Mouse (Mus musculus) heart, postnatal 10 days (tissue): Measurements from ENCODE around the gene Edn1. TPM values are rescaled to one million over a fixed set of nuclear protein-coding genes. Genes with fewer than 3 reads are reported as not detected.

Experiments used
- DNase-seq, 2 experiments: peaks; one replicate each; pipeline ENCODE4 v3.0.0; 2021
- intact Hi-C: fragments of 180-260 bp; cut with DNase I; formaldehyde crosslinking; loops from one replicate; pipeline ENCODE4 v1.15.1; 2025
- total RNA-seq, 2 experiments: library from RNA; stranded (reverse); gene quantifications; 2 replicates each; pipeline ENCODE4 v1.2.3; 2021

Edn1 gene
- 1 to 10 TPM; 7.4 to 8.4 TPM for total RNA-seq

- DNase-seq = peak; percentile 78 to 84
- intact Hi-C loops = loop anchor here (2.0 to 5.0 kb wide), 5 partner anchors 42 to 658 kb away; no protein-coding TSS in a partner anchor
Observed at GRCm38 (mm10) chr13:42301161-42301721, at the start of gene Edn1. Edn1 (plus strand) TSS chr13:42301476.

DNA sequence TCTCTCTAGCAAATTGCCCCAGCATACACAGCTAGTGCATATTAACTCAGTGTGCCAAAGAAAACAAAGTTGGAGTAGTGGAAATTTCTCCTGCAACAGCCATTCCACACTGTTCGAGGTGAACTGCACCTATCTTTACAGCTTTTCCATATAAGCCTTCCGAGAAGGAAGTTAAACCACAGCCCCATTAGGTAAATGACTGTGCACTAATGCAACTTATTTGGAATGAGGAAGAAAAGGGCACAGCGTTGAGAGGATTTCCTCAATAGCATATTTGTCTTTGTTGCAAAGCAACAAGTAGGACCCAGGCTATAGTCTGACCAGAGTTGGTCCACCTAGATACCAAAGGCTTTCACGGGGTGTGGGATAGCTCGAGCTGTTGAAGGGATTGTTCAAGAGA lies 47.5 kb upstream of the Edn1 start:
- no peak for DNase-seq

DNA sequence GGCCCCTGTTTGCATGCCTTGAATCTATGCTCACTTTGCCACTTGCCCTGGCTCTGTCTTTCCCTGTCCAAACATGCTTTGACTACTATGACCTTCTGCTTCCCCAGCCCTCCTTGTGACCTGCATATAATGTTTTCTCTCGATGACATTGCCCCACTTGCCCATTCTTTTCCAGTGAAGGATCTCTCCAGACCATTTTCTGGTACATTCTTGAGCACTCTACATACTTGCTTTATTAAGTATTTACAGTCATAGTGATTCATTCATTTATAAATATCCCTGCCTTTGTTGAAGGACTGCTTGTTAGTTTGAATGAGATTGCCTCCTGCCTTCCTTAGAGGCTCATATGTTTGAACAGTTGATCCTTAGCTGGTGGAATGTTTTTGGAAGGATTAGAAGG lies 46.2 kb upstream of the Edn1 start:
- intact Hi-C loops = no loop called here
- no peak for DNase-seq

More for the DNA sequence above, 47.5 kb upstream of the Edn1 start:
- intact Hi-C loops = no loop called here

DNA sequence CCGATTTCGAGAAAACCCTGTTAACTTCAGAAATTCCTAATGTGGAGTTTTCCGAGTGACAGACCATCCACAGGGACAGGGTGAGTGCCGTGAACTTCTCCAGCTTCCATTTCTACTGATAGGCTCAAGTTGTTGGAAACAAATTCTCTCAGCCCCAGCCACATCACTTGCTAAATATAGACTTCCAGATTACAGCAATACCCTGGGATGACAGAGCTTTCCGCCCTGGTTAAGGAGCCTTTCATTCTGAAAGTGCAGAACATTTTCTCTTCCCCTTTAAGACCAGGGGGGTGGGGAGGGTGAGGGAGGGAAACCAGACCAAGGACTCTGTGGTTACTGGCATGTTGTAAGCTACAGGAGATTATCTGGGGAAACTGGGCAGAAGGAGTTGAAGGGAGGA lies 42.9 kb upstream of the Edn1 start:
- peak; percentile 78 to 82 for DNase-seq

DNA sequence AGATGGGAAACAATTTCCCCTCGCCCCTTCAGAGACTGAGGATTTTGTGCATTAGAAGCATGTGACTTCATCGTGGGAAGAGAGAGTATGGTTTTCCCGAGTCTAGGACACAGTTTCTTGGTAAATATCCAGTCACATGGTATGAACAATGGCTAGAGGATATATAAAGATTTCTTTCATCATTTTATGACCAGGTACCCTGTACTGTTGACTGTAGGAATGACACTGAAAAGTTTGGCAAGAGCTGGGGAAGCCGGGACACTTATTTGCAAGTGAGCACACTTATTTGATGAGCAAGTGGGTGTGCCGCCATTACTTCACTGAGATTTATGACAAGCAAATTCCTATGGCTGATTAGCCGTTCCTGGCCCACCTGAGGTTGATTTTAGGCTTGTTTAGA lies 40.6 kb upstream of the Edn1 start:
- intact Hi-C loops = no loop called here

More for the DNA sequence above, 42.9 kb upstream of the Edn1 start:
- intact Hi-C loops = loop anchor here (2.0 kb wide), 1 partner anchor 42 kb away; the partner anchor contains the start of gene Edn1

GRCm38 (mm10) chr13:42270051-42270450 lies 31.2 kb upstream of the Edn1 start:
- no peak for DNase-seq
- intact Hi-C loops = no loop called here

More for the DNA sequence above, 40.6 kb upstream of the Edn1 start:
- DNase-seq = no peak

DNA sequence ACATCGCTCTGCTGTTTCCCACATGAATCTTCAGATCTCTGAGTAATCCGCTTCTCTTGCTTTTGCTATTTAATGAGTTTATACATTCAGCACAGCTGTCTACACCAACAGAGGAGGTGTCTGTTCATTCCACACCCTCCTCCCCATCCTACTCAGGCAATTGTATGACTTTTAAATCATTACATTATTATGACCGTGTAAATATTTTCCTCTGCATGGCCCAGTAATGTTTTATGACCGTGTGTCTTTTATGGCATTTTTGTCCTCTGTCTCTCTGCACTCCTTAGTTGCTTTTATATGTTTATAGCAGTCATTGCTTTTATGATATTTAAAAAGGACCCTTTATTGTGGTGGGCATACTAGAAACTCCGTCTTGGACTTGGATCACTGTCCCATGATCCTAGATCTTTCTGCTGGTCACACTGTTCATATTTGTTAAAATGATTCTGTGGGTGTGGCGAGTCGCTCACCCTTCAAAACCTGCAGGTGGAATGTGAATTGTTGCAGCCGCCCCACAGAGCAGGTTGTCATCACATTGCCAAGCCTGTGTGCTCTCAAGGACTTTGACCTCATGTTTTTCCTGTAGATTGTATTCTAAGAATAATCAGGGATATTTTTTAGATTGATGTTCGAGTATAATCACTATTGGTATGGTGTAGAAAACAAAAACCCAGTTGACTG lies 24.4 kb upstream of the Edn1 start:
- intact Hi-C loops = no loop called here

GRCm38 (mm10) chr13:42277751-42278150 lies 23.5 kb upstream of the Edn1 start:
- DNase-seq = no peak
- intact Hi-C loops = no loop called here

More for the DNA sequence above, 24.4 kb upstream of the Edn1 start:
- DNase-seq = peak in 1 of 2 experiments; percentile 39

DNA sequence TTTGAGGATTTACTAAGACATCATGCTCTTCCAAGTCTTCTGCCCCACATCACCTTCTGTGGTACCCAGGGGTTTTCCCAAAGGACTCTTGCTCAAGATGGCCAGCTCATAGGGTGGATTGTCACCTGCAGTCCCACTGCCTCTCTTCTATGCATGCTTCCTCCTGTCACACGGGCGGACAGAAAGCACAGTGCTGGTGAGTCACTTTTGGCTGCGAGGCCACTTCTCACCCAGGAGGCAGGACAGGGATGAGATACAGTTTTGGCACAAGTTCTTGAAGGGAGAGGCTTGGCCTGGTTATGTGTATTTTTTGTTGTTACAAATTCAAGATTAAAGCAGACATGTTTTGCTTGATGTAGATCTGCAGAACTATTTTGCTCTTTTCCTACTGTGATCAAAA lies 15.4 kb upstream of the Edn1 start:
- peak; percentile 62 to 75 for DNase-seq

DNA sequence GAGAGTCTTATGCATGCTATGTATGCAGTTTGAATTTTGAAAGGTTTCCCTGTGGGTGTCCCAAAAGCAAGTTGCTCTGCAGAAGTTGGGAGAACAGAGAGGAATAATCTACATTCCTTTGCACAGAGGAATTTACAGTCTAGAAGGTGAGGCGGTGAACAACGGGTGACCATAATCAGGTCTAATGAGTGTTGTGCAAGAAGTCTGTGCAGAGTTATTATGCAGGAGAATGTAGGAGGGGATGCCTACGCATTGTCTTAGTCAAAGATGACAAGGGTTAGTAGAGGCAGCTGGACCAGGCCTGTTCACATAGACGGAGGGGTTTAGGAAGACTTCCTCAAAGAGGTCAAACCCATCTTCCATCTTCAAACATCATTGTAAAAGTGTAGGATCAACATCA lies 14.5 kb upstream of the Edn1 start:
- no peak for DNase-seq
- intact Hi-C loops = no loop called here

More for the DNA sequence above, 15.4 kb upstream of the Edn1 start:
- intact Hi-C loops = no loop called here

DNA sequence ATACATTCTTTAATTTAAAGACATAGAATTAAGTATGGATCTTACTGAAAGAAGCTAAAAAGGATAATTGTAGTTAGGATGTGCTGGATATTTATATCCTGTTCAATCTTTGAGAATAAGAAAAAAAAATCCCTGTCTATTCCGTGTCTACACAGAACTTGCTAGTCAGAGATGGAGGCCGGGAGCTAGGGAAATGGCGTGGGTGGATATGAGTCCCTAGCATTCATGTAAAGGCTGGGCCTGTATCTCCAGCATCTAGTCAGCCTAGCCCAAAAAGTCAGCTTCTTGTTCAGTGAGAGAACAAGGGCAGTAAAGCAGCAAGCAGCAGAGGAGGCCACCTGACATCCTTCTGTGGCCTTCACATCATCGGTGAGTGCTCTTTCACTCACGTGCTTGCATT lies 8.7 kb upstream of the Edn1 start:
- intact Hi-C loops = no loop called here

DNA sequence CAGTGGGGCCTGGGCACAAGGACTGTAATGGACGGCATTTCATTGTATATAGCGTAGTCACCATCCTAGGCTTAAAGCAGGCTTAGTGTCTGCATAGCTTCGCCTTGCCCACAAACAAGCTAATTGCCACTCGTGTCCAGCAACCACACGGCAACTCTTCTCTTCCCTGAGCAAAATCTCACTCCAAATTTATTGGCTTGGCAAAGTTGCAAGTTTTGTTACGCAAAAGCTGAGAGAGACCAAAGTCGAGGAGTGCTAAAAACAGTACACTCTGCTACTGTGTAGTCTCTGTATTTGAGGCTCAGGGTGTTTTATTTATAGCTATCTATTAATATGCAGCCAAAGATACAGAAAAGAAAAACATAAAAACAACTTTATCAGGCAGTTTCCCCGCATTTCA lies 3.0 kb upstream of the Edn1 start:
- intact Hi-C loops = no loop called here
- DNase-seq = peak; percentile 69 to 71

More for the DNA sequence above, 8.7 kb upstream of the Edn1 start:
- no peak for DNase-seq

DNA sequence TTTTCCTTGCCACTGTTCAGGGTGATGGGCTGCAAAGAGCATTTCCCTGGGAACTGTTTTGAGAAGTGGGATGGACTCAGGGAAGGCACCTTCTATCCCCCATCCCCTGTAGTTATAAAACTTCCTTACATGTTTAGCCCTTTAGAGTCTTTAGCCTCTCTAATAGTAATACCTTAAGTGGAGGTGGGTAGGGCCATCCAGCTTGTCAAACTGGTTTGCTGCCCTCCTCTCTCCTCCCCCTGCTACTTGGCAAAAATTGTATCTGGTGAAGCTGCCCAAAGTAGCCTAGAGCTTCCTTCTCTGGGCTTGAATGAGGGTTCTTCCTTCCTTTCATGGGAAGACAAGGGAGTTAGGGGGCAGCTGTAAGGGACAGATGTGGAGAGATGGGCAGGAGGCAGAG lies 2.5 kb upstream of the Edn1 start:
- intact Hi-C loops = no loop called here
- DNase-seq = no peak

DNA sequence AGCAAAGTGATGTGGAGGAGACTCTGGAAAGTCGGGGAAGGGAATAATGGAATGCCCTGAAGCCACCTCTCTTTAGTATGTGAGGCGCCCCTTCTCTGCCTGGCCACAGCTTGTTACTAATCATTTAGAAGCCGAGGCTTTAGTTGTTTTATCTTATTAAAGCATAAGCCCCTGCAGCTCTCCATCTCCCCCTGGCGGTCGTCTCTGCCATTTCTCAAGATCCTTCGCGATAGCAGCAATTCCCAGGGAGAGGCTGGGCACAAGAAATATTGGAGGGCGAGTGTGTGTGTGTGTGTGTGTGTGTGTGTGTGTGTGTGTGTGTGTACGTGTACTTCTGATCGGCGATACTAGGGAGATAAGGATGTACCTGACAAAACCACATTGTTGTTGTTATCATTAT lies 709 bp upstream of the Edn1 start:
- intact Hi-C loops = loop anchor here (1.0 to 5.0 kb wide), 6 partner anchors 42 to 658 kb away; no protein-coding TSS in a partner anchor
- DNase-seq = peak; percentile 86 to 90

DNA sequence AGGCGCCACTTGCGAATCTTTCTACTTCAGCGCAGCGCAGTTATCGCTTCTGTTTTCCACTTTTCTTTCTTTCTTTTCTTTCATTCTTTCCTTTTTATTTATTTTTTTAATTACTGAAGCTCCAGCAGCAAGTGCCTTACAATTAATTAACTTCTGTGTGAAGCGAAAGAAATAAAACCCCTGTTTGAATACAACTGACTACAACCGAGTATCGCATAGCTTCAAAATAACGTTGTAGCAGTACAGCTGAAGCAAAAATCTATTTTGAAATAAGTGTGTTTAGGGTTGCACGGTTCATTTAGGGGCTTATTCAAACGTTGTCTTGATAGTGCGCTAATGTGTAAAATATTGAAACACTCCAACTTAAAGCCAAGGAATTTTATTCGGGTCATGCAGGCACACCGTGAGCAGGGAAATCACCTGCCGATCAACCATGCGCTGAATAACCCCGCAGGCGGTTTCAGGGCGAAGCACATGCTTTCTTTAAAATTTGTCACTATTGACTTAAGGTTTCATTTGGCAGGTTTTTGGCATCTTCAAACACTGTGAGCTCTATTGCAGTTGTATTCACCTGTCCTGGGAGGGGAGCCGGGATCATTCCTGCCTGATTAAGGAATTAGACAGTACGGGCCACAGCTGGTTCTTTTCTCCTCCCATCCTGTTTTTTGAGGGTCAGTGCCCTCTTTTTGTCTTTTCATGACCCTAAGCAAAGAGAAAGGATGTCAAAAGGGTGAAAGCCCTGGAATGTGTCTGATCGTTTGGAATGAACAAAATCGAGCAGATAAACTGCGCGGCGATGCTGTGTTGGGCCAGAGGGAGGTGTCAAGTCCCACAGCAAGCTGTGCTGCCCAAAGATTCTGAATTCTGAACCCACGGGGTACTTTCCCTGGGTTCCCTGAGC lies 935 bp downstream of the Edn1 start:
- DNase-seq = peak; percentile 36 to 59

GRCm38 (mm10) chr13:42303180-42303929 lies 2.1 kb downstream of the Edn1 start:
- intact Hi-C loops = loop anchor here (5.0 kb wide), 1 partner anchor 489 kb away; no protein-coding TSS in a partner anchor

More for the DNA sequence above, 935 bp downstream of the Edn1 start:
- intact Hi-C loops = loop anchor here (2.0 to 5.0 kb wide), 5 partner anchors 43 to 659 kb away; no protein-coding TSS in a partner anchor

DNA sequence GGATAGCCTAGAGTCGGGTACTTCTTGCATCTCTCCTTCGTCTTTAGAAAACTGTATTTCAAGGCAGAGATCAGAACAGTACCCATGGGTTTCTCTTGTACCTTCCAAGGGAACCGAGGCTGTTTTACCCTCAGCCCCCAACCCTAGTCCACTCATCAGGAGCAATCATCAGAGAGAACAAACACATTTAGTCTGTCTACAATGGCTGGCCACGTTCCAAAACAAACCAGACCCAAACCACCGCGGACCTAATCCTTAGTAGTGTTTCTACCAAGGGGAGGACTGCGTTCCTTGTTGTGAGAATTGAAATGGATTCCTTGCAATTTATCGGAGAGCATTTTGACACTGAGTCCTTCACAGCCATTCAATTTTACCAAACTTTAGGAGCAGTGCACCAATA lies 2.9 kb downstream of the Edn1 start:
- no peak for DNase-seq
- intact Hi-C loops = loop anchor here (1.0 to 5.0 kb wide), 2 partner anchors 285 to 488 kb away; no protein-coding TSS in a partner anchor

More at GRCm38 (mm10) chr13:42303180-42303929, 2.1 kb downstream of the Edn1 start:
- DNase-seq = peak; percentile 48 to 57

DNA sequence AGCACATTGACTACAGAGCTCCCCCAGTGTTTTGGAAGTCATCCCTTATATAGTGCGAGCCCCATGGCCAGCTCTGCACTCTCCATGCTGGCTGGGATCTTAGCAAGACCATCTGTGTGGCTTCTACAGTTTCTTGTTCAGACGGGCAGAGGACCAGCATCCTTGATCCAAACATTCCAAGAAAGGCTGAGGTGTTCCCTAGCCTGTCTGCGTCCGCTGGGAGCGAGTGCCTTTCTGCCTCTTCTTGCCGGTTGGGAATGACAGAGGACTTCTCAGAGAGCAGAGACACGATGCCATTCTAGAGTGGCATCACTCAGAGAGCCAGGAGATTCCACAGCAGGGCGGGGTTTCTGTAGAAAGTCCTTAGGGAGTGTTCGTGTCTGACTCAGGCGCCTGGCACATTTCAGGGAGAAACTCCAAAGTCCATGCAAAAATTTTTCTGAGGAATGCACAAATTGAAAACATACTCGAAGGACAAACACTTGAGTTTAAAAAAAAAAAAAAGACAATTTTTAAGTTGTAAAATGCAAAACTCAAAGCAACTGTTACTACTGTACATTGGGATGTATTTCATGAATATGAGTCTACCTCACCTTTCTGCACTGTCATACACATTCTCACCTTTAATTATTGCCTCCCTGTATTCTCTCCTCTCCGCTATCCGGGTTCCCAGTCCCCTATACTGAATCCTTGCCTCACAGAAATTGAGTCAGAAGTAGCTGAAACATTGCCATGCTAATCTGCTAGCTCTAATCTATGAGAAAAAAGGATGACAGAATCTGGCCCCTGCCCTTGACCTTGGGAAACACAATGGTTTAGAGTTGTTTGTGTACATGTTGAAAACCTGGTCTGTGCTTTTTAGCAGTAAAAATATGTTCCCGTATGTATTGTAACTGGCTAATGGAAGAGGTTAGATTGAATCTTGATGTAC lies 5.9 kb downstream of the Edn1 start:
- intact Hi-C loops = no loop called here
- DNase-seq = no peak
